Mouse (Mus musculus) kidney, embryonic 15.5 days (tissue): ENCODE results near the gene Slc27a4. TPM values are rescaled to one million over a fixed set of nuclear protein-coding genes. Genes with fewer than 3 reads are reported as not detected.

ENCODE experiments used
- ATAC-seq: fragments of 200-750 bp; cut with Nextera tagmentation; replicated peaks from 2 replicates; pipeline ENCODE4 v1.8.0; 2017; ENCODE audit warnings: moderate TSS enrichment; ENCODE audit not compliant: low FRiP score
- H3K27ac ChIP-seq: fragments of 300-500 bp; sonication (generic); 2 replicates; pipeline ENCODE4 v1.5.1; 2015; ENCODE audit warnings: mild to moderate bottlenecking, inconsistent platforms
- H3K27me3 ChIP-seq: fragments of 300-500 bp; sonication (generic); 2 replicates; pipeline ENCODE4 v1.6.1; 2015; ENCODE audit warnings: inconsistent platforms
- H3K36me3 ChIP-seq: fragments of 300-500 bp; sonication (generic); 2 replicates; pipeline ENCODE4 v1.6.1; 2015; ENCODE audit warnings: inconsistent platforms
- H3K4me1 ChIP-seq: fragments of 300-500 bp; sonication (generic); 2 replicates; pipeline ENCODE4 v1.6.1; 2015; ENCODE audit warnings: inconsistent platforms
- H3K4me2 ChIP-seq: fragments of 300-500 bp; sonication (generic); 2 replicates; pipeline ENCODE4 v1.6.1; 2015; ENCODE audit warnings: moderate library complexity, mild to moderate bottlenecking, inconsistent platforms
- H3K4me3 ChIP-seq: fragments of 300-500 bp; sonication (generic); replicated peaks from 2 replicates; pipeline ENCODE4 v1.5.1; 2015; ENCODE audit warnings: mild to moderate bottlenecking, inconsistent platforms
- H3K9ac ChIP-seq: fragments of 300-500 bp; sonication (generic); 2 replicates; pipeline ENCODE4 v1.6.1; 2015; ENCODE audit warnings: mild to moderate bottlenecking, inconsistent platforms
- H3K9me3 ChIP-seq: fragments of 300-500 bp; sonication (generic); replicated peaks from 2 replicates; pipeline ENCODE4 v1.6.1; 2016; ENCODE audit warnings: inconsistent platforms
- WGBS: fragments of 180-500 bp; shearing (Covaris S2); methylation state at CpG from one replicate; pipeline ENCODE4 v1.1.7; 2015; ENCODE audit warnings: mixed read lengths; 5-methylcytosine and 5-hydroxymethylcytosine counted together
- polyA plus RNA-seq: library from polyadenylated mRNA; unstranded; fragments of >200 nt; fragmentation: Nextera tagmentation; extraction: Ambion mirVana; gene quantifications from 2 replicates; pipeline ENCODE4 v1.2.1, GENCODE M21; 2015

Gene Slc27a4
- polyA plus RNA-seq, 1 experiment from 2014 or later = 16.4 TPM

- Histone ChIP-seq H3K4me3 (peak within 1 kb of the TSS; percentile 83), H3K4me1 (peaks cover 17% of the 10 kb centered on the region), H3K27me3 (no peaks in the 10 kb centered on the region), H3K9ac (peak within 1 kb of the TSS; percentile 76), H3K27ac (peak within 1 kb of the TSS; percentile 87), H3K4me2 (peak within 1 kb of the TSS; percentile 89), H3K9me3 (no peaks in the 10 kb centered on the region), H3K36me3 (peaks cover 68% of the 10 kb centered on the region)
- under 1% methylated on average over 45 of the region's 45 CpGs for WGBS
- ATAC-seq = peak; percentile 90
These were observed 14.3 kb upstream of the Slc27a4 start, which contains the start of gene Trub2 for GRCm38 (mm10) chr2:29787937-29788681. Trub2 (minus strand) TSS chr2:29788502.

GRCm38 (mm10) chr2:29792772-29793487 is 9.5 kb upstream of the Slc27a4 start:
- WGBS = 98% methylated on average over 2 of the region's 2 CpGs
- Histone ChIP-seq H3K4me3 (no peak overlapping the region), H3K36me3 (peaks cover 63% of the 10 kb centered on the region), H3K4me2 (no peak overlapping the region), H3K4me1 (peaks cover 8% of the 10 kb centered on the region), H3K27me3 (no peaks in the 10 kb centered on the region), H3K27ac (no peak overlapping the region), H3K9me3 (no peaks in the 10 kb centered on the region), H3K9ac (no peak overlapping the region)
- ATAC-seq = no peak

GRCm38 (mm10) chr2:29802827-29803201 is 380 bp downstream of the Slc27a4 start:
- Histone ChIP-seq H3K4me1 (peaks cover 13% of the 10 kb centered on the region), H3K4me2 (peak overlapping the region; percentile 91), H3K9ac (peak overlapping the region; percentile 90), H3K4me3 (peak overlapping the region; percentile 92), H3K36me3 (peaks cover 32% of the 10 kb centered on the region), H3K27me3 (no peaks in the 10 kb centered on the region), H3K27ac (peak overlapping the region; percentile 80), H3K9me3 (no peaks in the 10 kb centered on the region)
- under 1% methylated on average over 39 of the region's 39 CpGs for WGBS
- ATAC-seq = peak; percentile 55

GRCm38 (mm10) chr2:29803400-29803831 is 982 bp downstream of the Slc27a4 start:
- Histone ChIP-seq H3K27me3 (no peaks in the 10 kb centered on the region), H3K4me3 (peak overlapping the region; percentile 92), H3K4me1 (peaks cover 13% of the 10 kb centered on the region), H3K9ac (peak overlapping the region; percentile 90), H3K27ac (peak overlapping the region; percentile 80), H3K9me3 (no peaks in the 10 kb centered on the region), H3K4me2 (peak overlapping the region; percentile 91), H3K36me3 (peaks cover 38% of the 10 kb centered on the region)
- no peak; the same call in 1 of the 2 replicates for ATAC-seq
- WGBS = 24% methylated on average over 6 of the region's 6 CpGs

- Histone ChIP-seq H3K4me1 (peaks cover 50% of the 10 kb centered on the region), H3K27ac (peak overlapping the region; percentile 72), H3K9ac (no peak overlapping the region), H3K36me3 (peaks cover 55% of the 10 kb centered on the region), H3K4me2 (no peak overlapping the region), H3K9me3 (no peaks in the 10 kb centered on the region), H3K27me3 (no peaks in the 10 kb centered on the region), H3K4me3 (no peak overlapping the region)
- no peak for ATAC-seq
- 79% methylated on average over 11 of the region's 11 CpGs for WGBS
These were observed 13.4 kb downstream of the Slc27a4 start for GRCm38 (mm10) chr2:29815678-29816371.

GRCm38 (mm10) chr2:29817426-29818232 is 15.2 kb downstream of the Slc27a4 start:
- 0 out of 2 replicates have a peak, but pooled peaks have one; percentile 22 for ATAC-seq
- WGBS = 30% methylated on average over 8 of the region's 8 CpGs
- no peaks in the 10 kb centered on the region for H3K9me3 ChIP-seq
- H3K36me3 ChIP-seq = peaks cover 37% of the 10 kb centered on the region
- peak overlapping the region; percentile 21; the same call in 1 of the 2 replicates for H3K4me3 ChIP-seq
- no peak overlapping the region for H3K9ac ChIP-seq
- no peaks in the 10 kb centered on the region for H3K27me3 ChIP-seq
- peaks cover 55% of the 10 kb centered on the region for H3K4me1 ChIP-seq
- H3K27ac ChIP-seq = peak overlapping the region; percentile 72
- H3K4me2 ChIP-seq = peak overlapping the region; percentile 55

- H3K9ac ChIP-seq = peak overlapping the region; percentile 62; the same call in 1 of the 2 replicates
- no peak for ATAC-seq
- H3K4me1 ChIP-seq = peaks cover 55% of the 10 kb centered on the region
- H3K4me3 ChIP-seq = peak overlapping the region; percentile 49
- H3K27me3 ChIP-seq = no peaks in the 10 kb centered on the region
- H3K9me3 ChIP-seq = no peaks in the 10 kb centered on the region
- peak overlapping the region; percentile 99 for H3K27ac ChIP-seq
- H3K36me3 ChIP-seq = peaks cover 20% of the 10 kb centered on the region
- 12% methylated on average over 2 of the region's 2 CpGs for WGBS
- H3K4me2 ChIP-seq = peak overlapping the region; percentile 73
These were observed 16.9 kb downstream of the Slc27a4 start for GRCm38 (mm10) chr2:29819363-29819762.

- Histone ChIP-seq H3K36me3 (peaks cover 11% of the 10 kb centered on the region), H3K9me3 (no peaks in the 10 kb centered on the region), H3K4me1 (peaks cover 55% of the 10 kb centered on the region), H3K4me3 (peak within 1 kb of the TSS; percentile 49), H3K4me2 (peak within 1 kb of the TSS; percentile 73), H3K27me3 (no peaks in the 10 kb centered on the region), H3K9ac (peak within 1 kb of the TSS; percentile 62), H3K27ac (peak within 1 kb of the TSS; percentile 99)
- WGBS = under 1% methylated on average over 35 of the region's 35 CpGs
- ATAC-seq = peak; percentile 88
These were observed 17.8 kb downstream of the Slc27a4 start, which contains the start of gene Urm1 for GRCm38 (mm10) chr2:29820025-29820817. Urm1 (plus strand) TSS chr2:29820075.

- Histone ChIP-seq H3K36me3 (peaks cover 5% of the 10 kb centered on the region; the same call in 1 of the 2 replicates), H3K4me3 (peak overlapping the region; percentile 98), H3K9me3 (no peaks in the 10 kb centered on the region), H3K27ac (peak overlapping the region; percentile 98), H3K9ac (peak overlapping the region; percentile 73), H3K4me1 (peaks cover 20% of the 10 kb centered on the region), H3K27me3 (no peaks in the 10 kb centered on the region), H3K4me2 (peak overlapping the region; percentile 85)
- no peak for ATAC-seq
- 7% methylated on average over 11 of the region's 11 CpGs for WGBS
These were observed 24.0 kb downstream of the Slc27a4 start for GRCm38 (mm10) chr2:29826318-29826925.

- Histone ChIP-seq H3K9ac (peak overlapping the region; percentile 91), H3K4me2 (peak overlapping the region; percentile 85), H3K4me1 (peaks cover 20% of the 10 kb centered on the region), H3K27ac (peak overlapping the region; percentile 98), H3K9me3 (no peaks in the 10 kb centered on the region), H3K27me3 (no peaks in the 10 kb centered on the region), H3K36me3 (peaks cover 11% of the 10 kb centered on the region), H3K4me3 (peak overlapping the region; percentile 98)
- under 1% methylated on average over 48 of the region's 48 CpGs for whole genome bisulfite sequencing
- ATAC-seq = peak; percentile 96
These were observed 24.7 kb downstream of the Slc27a4 start for GRCm38 (mm10) chr2:29826926-29827708.
